Mouse (Mus musculus) MN1 (cell line): ENCODE measurements around the gene Gm14459.
"Not testable (repeated sequence)": the region's sequence is repeated elsewhere in the genome, so short reads cannot be mapped to it uniquely, and the experiment has no call there.

Experiments
- DNase-seq: peaks from one replicate; pipeline ENCODE4 v3.0.0-alpha.2; 2016; ENCODE audit warnings: low spot score

The Gm14459 gene

DNA sequence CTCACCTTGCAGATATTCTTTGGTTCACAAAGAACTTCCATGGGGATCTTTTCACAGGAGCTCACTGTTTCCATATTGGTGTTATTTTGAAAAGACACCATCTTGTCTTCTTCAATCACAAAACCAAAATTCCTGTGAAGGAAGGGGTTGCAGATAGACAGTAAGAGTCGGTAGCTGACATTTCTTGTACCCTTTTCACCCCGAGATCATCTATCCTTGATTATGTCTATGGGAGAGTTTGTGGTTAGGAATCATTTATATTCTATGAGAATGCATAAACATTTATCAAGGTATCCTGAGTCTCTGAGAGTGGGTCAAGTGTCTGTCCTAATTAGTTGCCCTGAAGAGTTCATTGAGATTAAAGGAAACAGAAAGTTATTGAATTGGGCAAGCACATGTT lies at the start of gene Gm14459:
TSS of gene Gm14459 (minus strand) at position 101 of the 400 bp plus-strand sequence.
- no peak for DNase-seq

DNA sequence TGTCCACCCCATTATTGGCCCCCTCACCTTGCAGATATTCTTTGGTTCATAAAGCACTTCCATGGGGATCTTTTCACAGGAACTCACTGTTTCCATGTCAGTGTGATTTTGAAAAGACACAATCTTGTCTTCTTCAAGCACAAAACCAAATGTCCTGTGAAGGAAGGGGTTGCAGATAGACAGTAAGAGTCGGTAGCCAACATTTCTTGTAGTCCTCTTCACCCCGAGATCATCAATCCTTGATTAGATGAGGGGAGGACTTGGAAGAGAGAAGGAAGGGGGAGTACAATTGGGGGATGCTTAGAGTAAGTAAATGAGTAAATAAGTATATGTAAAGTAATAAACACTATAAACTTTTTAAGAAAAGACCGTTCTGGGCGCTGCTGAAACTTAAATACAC lies 23.4 kb upstream of the Gm14459 start, which contains the start of gene Ssxb6:
TSS of gene Ssxb6 (minus strand) at position 101 of the 400 bp plus-strand sequence.
- not testable (repeated sequence) for DNase-seq
